Mouse (Mus musculus) megakaryocyte progenitor cell, adult 5-6 weeks (primary cell): ENCODE measurements around the gene Wfdc12. TPM values are rescaled to one million over a fixed set of nuclear protein-coding genes. Genes with fewer than 3 reads are reported as not detected.

Experiments used
- total RNA-seq, 2 experiments: library from RNA; stranded (forward) in 1 of 2; stranded (reverse) in 1 of 2; fragments of 157-497, 149-512 nt in 1 of 2; fragments of 200-1000 nt in 1 of 2; gene quantifications; 2 replicates each; pipeline versions ENCODE4 v1.2.3 to v1.2.4; 2015 to 2017

Wfdc12 gene
- total RNA-seq, 2 experiments from 2014 or later = not detected

Other genes starting within 250 kb of the Wfdc12 start
- 140 and 141 TPM in 2 replicates for gene Ywhab, start 195.6 kb downstream of the Wfdc12 start, total RNA-seq (2015)
- 54.8 and 57.9 TPM in 2 replicates for gene Ywhab, start 195.6 kb downstream of the Wfdc12 start, total RNA-seq (2017)
- 1.0 and 2.2 TPM in 2 replicates for gene Pabpc1l, start 165.2 kb downstream of the Wfdc12 start, total RNA-seq (2015)
- 0.61 and 0.83 TPM in 2 replicates for gene Pabpc1l, start 165.2 kb downstream of the Wfdc12 start, total RNA-seq (2017)
- gene Stk4, start 120.3 kb downstream of the Wfdc12 start, total RNA-seq (2015) = 152 and 189 TPM in 2 replicates
- 115 and 156 TPM in 2 replicates for gene Stk4, start 120.3 kb downstream of the Wfdc12 start, total RNA-seq (2017)
- 48.0 and 55.0 TPM in 2 replicates for gene Tomm34, start 119.4 kb downstream of the Wfdc12 start, total RNA-seq (2015)
- gene Tomm34, start 119.4 kb downstream of the Wfdc12 start, total RNA-seq (2017) = 44.5 and 44.8 TPM in 2 replicates
- gene Kcns1, start 19.5 kb downstream of the Wfdc12 start, total RNA-seq (2015) = 0.05 TPM in 1 of 2 replicates, not detected in the other
- 0.08 and 0.17 TPM in 2 replicates for gene Kcns1, start 19.5 kb downstream of the Wfdc12 start, total RNA-seq (2017)
- not detected in 2 replicates for gene Wfdc5, start 7.9 kb downstream of the Wfdc12 start, total RNA-seq (2015)
- gene Wfdc5, start 7.9 kb downstream of the Wfdc12 start, total RNA-seq (2017) = not detected in 2 replicates
- not detected in 2 replicates for gene Wfdc15a, start 9.5 kb upstream of the Wfdc12 start, total RNA-seq (2015)
- gene Wfdc15a, start 9.5 kb upstream of the Wfdc12 start, total RNA-seq (2017) = not detected in 2 replicates
- gene Wfdc15b, start 31.1 kb upstream of the Wfdc12 start, total RNA-seq (2015) = not detected in 2 replicates
- not detected in 2 replicates for gene Wfdc15b, start 31.1 kb upstream of the Wfdc12 start, total RNA-seq (2017)
- gene Svs2, start 47.9 kb upstream of the Wfdc12 start, total RNA-seq (2015) = not detected in 2 replicates
- gene Svs2, start 47.9 kb upstream of the Wfdc12 start, total RNA-seq (2017) = not detected in 2 replicates
- gene Svs3b, start 66.0 kb upstream of the Wfdc12 start, total RNA-seq (2015) = not detected in 2 replicates
- not detected in 2 replicates for gene Svs3b, start 66.0 kb upstream of the Wfdc12 start, total RNA-seq (2017)
- gene Svs4, start 87.9 kb upstream of the Wfdc12 start, total RNA-seq (2015) = not detected in 2 replicates
- not detected in 2 replicates for gene Svs4, start 87.9 kb upstream of the Wfdc12 start, total RNA-seq (2017)
- gene Svs3a, start 98.7 kb upstream of the Wfdc12 start, total RNA-seq (2015) = not detected in 2 replicates
- gene Svs3a, start 98.7 kb upstream of the Wfdc12 start, total RNA-seq (2017) = not detected in 2 replicates
- gene Svs6, start 126.1 kb upstream of the Wfdc12 start, total RNA-seq (2015) = not detected in 2 replicates
- not detected in 2 replicates for gene Svs6, start 126.1 kb upstream of the Wfdc12 start, total RNA-seq (2017)
- not detected in 2 replicates for gene Svs5, start 142.1 kb upstream of the Wfdc12 start, total RNA-seq (2015)
- gene Svs5, start 142.1 kb upstream of the Wfdc12 start, total RNA-seq (2017) = not detected in 2 replicates
- gene Slpi, start 198.5 kb upstream of the Wfdc12 start, total RNA-seq (2015) = 244 and 316 TPM in 2 replicates
- 39.7 and 71.6 TPM in 2 replicates for gene Slpi, start 198.5 kb upstream of the Wfdc12 start, total RNA-seq (2017)
- not detected in 2 replicates for gene Rbpjl, start 212.5 kb upstream of the Wfdc12 start, total RNA-seq (2015)
- gene Rbpjl, start 212.5 kb upstream of the Wfdc12 start, total RNA-seq (2017) = not detected in 2 replicates
- gene Matn4, start 214.6 kb upstream of the Wfdc12 start, total RNA-seq (2015) = not detected in 2 replicates
- not detected in 2 replicates for gene Matn4, start 214.6 kb upstream of the Wfdc12 start, total RNA-seq (2017)